Mouse (Mus musculus): ENCODE data around the gene Megf8.

The Megf8 gene

GRCm38 (mm10) chr7:25316532-25317445 lies at the start of gene Megf8:
Megf8 (plus strand) TSS chr7:25317164.
- peak; percentile 95 to 97 for DNase-seq

GRCm38 (mm10) chr7:25267301-25267750 lies 49.6 kb upstream of the Megf8 start, which contains the start of gene Cic:
Cic (plus strand) TSS chr7:25267704.
- DNase-seq: peak; percentile 96 to 98

GRCm38 (mm10) chr7:25267751-25268463 lies 49.1 kb upstream of the Megf8 start:
- DNase-seq: peak; percentile 98 to 99

GRCm38 (mm10) chr7:25268588-25268987 lies 48.4 kb upstream of the Megf8 start:
- no peak for DNase-seq

- DNase-seq: no peak
Observed at GRCm38 (mm10) chr7:25269029-25269428, 47.9 kb upstream of the Megf8 start.

- DNase-seq: no peak
Observed at GRCm38 (mm10) chr7:25269545-25270271, 47.3 kb upstream of the Megf8 start.

GRCm38 (mm10) chr7:25270652-25271633 lies 46.0 kb upstream of the Megf8 start:
- no peak for DNase-seq

- no peak for DNase-seq
Observed at GRCm38 (mm10) chr7:25271651-25272444, 45.1 kb upstream of the Megf8 start.

GRCm38 (mm10) chr7:25272445-25273258 lies 44.3 kb upstream of the Megf8 start:
- DNase-seq: no peak

GRCm38 (mm10) chr7:25273259-25274241 lies 43.4 kb upstream of the Megf8 start:
- no peak for DNase-seq

GRCm38 (mm10) chr7:25274571-25274970 lies 42.4 kb upstream of the Megf8 start:
- no peak for DNase-seq

- DNase-seq: no peak
Observed at GRCm38 (mm10) chr7:25274996-25275395, 42.0 kb upstream of the Megf8 start.

GRCm38 (mm10) chr7:25275555-25276298 lies 41.2 kb upstream of the Megf8 start:
- no peak for DNase-seq

- DNase-seq: no peak
Observed at GRCm38 (mm10) chr7:25277405-25277804, 39.6 kb upstream of the Megf8 start.

- no peak for DNase-seq
Observed at GRCm38 (mm10) chr7:25277998-25278340, 39.0 kb upstream of the Megf8 start.

GRCm38 (mm10) chr7:25278341-25279075 lies 38.5 kb upstream of the Megf8 start:
- DNase-seq: peak; percentile 83 to 85
